Mouse (Mus musculus) gastrocnemius, postnatal 36 days (tissue): ENCODE measurements at regions not wholly inside any gene's neighbourhood (a gene's known extent, or its start where the extent isn't known, plus 50 kb on each side); places are given as distances from the start of the nearest gene placed in this dataset.

Experiments used
- DNase-seq, 2 experiments: peaks; one replicate each; pipeline ENCODE4 v3.0.0; 2022
- intact Hi-C: fragments of 180-260 bp; cut with DNase I; formaldehyde crosslinking; loops from one replicate; pipeline ENCODE4 v1.15.1; 2025

DNA sequence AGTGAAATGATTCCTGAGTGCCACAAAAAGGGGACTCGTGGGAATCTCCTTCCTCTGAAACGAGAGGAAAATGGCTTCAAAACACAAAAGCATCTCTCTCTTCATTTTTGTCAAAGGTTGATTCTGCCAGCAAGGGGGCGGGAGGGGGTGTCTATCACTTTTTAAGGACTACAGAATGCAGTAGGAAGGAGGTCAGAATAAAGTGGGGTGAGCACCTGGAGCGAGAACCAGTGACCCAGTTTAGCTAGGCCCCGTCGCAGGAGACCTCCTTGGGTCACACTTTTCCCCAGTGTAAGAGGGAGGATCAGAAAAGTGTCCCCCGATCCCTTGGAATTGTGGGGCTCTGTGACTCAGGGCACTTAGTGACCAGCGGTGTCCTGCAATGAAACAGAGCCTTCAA, 133.1 kb downstream of the Tgfb2 start:
- intact Hi-C loops: no loop called here
- DNase-seq: no peak

DNA sequence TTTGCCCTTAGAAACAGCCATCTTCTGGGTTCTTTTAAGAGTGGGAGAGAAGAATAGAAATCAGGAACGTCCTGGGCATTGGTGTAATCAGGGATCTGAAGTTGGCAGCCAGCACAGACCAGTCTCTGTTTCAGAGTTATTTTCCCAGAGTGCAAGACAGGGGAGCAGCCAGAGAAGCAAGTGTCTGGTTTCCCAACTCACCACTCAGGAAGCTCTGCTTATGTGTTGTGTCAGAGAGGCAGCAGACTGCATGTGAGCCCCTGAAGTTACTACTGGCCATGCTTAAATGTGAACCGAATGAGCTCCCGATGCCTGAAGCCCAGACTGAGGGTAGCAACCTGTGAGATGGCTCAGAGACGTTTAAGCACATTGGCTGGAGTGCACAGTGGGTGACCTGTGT, 133.7 kb downstream of the Tgfb2 start:
- DNase-seq: no peak
- intact Hi-C loops: no loop called here

DNA sequence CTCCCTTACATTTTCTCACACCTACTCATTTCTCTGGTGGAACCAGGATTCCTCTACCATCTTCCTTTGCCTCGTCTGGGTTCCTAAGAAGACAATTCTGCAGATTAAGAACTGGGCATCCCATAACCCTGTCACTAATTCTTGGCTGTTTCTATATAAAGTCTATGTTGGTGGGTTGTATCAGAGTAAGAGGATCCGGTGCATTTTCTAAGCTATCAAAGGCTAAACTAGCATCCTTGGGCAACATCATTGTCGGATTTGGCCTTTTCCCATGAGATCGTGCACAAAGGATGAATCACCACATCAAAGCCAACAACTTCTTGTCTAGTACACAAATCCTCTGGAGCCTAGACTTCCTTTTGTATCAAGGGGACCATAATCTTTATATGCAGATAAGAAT, 137.3 kb downstream of the Tgfb2 start:
- no peak for DNase-seq
- intact Hi-C loops: no loop called here

DNA sequence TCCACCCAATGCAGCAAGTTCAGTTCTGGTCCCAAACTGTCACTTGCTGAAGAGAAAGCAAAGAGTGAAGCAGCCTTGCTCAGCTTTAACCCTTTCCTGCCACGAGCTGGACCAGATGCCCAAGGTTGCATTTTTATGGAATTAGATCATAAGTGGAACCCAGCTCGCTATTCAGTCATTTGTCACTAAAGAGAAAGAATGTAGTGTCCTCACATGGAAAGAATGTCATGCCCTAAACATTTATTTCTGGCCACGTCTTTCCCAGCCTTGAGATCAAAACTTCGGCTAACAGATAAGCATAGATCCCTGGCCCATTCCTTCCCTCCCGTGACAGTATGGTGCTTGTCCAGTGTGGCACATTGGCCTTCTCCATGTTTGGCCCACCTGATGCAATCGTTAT, 137.7 kb downstream of the Tgfb2 start:
- intact Hi-C loops: no loop called here
- no peak for DNase-seq

DNA sequence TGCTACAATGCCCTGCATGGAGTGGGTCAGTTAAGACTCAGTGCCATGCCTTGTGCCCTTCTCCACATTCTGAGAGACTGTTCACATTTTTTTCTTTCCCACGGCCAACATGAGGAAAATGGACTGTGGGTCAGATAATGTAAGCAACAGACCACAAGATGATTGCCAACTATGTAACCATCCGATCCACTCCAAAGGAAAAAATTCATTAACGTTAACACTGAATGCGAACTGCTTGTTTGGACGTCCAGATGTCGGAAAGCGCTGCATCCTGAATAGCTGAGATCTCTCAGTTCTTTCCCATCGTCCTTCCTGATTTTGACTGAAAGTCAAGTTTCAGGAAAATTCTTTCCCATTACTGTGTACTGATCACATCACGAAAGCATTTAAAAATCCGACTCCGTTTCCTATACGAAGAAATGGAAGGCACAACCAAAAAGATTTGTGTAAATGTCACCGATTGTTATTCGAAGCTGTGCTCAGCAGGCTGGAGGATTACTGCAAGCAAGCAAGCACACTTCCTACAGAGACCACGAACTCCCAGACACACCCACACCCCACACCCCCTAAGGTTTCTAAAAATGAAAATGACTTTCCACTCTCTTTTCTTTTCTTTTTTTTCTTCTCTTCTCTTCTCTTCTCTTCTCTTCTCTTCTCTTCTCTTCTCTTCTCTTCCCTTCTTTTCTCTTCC, 138.5 kb downstream of the Tgfb2 start:
- no peak for DNase-seq
- intact Hi-C loops: no loop called here

DNA sequence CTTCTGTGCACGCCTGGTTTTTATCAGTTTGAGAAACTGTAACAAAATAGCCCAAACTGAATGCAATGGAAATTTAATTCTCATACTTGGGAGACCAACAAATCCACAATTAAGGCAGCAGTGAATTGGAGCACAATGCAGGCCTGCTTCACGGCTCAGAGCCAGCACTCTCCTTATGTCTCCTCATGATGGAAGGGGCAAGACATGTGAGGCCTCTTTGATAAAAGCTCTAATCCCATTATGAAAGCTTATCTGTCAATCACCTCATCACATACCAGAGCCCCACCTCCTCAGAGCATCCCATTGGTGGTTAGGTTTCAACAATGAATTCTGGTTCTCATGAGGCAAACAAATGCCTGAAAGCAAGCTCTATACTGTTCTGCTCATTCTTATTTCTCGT, 143.8 kb downstream of the Tgfb2 start:
- intact Hi-C loops: no loop called here
- no peak for DNase-seq

DNA sequence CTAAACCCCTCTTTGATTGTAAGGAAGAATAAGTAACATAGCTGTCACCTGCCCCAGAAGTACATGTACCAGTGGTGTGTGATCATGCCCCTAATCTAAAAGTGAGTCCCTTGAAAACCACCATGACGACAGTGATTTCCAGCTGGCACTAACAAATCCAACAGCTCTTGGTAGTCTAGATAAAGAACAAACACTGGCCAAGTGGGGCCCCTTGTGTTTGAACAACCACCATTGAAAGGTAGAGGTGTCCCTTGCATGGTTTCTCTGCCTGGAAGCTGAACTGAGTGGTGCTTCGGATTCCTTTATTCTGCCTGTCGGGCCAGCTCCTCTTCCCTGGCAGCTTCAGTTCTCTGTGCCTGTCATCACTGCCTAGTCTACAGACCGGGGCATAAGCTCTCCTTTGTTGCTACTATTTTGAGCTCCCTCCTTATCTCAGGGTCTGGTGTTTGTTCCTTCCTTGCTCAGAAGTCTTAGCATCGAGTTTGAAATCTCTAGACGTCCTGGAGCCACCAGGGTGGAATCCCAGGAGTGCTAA, 150.3 kb downstream of the Tgfb2 start:
- no peak for DNase-seq
- intact Hi-C loops: no loop called here

DNA sequence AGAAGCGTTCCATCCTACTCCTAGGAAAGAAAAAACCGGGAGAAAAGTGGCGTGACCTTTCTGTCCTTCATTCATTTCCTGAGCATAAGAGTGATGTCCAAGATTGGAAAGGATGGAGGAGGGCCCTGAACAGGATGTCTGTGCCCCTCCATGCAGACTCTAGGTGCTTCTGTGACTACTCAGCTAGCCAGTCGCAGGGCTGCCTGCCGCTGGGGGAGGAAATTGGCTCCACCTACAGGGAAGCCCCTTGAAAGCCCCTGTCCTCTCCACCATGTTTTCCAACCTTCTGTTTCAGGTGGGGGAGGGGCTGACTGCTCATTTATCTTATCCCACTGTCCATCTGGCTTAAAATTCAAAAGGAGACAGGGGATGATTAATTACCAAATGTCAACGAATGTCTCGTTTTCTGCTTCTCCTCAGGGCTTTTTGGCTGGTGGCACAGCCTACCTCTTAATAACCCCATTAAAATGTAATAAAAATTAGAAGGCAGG, 151.2 kb downstream of the Tgfb2 start:
- intact Hi-C loops: no loop called here
- DNase-seq: no peak

DNA sequence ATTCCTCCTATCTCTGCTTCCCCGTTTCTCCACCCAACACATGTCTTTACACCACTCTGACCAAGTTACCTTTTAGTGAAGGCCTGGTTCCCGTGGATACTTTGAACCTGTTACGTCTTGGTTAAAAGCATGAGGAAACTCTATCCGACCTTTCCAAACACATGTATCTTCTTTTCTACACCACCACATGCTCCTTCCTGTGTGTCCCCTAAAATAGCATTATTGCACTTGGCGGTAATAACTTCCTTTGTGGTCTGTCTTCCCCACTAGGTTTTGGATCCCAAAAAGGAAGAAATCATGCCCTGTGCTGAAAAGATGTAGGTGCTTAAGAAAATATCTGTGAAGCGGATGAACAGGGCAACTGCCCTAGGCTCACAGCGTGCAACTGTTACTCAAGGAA, 153.1 kb downstream of the Tgfb2 start:
- intact Hi-C loops: no loop called here
- DNase-seq: no peak

DNA sequence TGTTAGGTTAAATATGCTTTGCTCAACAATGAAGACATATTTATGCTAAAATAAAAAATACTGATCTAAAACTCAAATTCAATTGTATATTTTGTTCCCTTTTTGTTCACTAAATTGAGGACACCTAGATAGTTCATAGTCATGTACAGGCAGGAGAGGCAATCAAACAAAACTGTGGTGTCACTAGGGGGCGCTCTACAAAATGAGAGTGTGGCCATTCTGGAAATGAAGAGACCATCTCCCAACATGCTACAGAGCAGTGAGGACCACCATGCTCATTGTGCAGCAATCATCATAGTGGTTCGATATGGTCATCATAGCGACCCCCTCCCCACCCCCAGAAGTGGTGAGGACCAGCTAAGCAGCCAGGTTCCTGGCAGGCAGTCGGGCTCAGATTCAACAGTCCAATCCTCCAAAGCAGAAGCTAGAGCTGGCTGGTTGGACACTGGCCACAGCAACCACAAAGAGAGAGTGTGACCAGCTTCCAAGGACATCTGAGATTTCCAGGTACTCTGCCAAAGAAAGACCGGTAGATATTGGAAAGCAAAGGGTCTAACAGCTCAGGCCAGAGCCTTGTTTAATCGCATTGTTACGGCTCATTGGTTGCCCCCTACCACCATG, 155.4 kb downstream of the Tgfb2 start:
- intact Hi-C loops: no loop called here
- DNase-seq: peak in 1 of 2 experiments; percentile 26

DNA sequence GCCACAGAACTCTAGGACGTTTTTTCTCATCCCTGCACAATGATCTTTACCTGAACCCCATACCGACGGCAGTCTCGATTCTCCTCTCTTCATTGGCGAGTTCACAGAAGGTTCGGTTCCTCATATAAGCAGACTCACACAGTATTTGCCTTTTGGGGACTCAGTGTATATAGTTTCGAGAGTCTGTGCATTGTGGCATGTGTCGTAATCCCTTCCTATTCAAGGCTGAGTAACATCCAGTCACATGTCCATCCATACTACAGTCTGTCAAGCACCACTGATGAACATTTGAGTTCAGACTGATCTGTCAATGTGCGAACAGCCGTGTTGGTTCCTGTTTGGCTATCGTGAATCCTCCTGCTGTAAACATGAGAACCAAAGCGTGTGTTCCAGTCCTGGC, 156.6 kb downstream of the Tgfb2 start:
- DNase-seq: no peak
- intact Hi-C loops: no loop called here

DNA sequence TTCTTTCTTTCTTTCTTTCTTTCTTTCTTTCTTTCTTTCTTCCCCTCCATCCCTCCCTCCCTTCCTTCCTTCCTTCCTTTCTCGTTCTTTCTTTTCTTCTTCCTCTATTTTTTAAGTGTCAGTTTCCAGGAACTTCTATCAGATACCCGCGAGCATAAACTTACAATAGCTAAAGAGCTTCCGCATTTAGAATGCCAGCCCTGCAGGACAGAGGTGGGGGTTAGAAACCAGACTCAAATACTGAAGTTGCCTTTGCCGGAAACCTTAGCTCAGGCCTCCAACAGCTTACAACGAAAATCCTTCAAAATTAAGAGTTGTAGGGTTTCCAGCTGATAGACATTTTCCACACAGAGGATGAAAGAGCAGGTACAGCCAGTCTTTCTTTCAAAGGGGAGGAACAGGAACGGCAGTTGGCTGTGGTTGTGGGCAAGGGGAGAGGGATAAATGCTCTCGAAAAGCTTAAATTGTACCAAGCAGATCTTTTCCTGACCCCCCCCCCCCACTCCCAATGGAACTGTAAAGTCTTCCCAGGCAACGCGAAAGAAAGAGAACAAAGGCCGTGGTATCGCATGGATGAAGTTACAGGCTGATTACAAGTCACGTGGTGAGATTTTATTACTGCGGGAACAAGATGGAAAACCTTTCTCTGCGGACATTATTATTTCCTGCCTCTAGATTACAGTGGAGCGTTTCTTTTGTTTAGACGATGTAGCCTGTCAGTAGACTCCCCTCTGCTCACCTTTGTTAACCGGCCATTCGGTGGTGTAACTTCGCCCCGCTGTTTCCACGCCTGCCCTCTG, 159.2 kb downstream of the Tgfb2 start:
- no peak for DNase-seq
- intact Hi-C loops: no loop called here

DNA sequence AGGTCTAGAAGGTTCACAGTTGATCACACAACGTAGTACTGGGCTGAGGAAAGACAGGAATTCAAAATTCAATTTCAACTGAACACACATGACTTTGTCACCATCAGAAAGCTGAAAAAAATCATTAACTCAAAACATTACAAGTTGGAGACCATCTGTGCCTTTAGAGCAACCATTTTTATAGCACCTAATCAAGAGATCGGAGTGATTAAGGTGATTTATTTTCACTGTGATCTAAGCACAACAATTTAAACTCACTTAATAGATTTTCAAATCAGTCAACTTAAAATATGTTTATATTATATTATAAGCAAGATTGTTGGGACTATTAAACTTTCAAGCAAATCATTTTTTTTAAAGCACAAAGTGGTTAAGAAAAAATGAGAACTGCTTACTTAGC, 165.7 kb downstream of the Tgfb2 start:
- intact Hi-C loops: no loop called here
- no peak for DNase-seq

DNA sequence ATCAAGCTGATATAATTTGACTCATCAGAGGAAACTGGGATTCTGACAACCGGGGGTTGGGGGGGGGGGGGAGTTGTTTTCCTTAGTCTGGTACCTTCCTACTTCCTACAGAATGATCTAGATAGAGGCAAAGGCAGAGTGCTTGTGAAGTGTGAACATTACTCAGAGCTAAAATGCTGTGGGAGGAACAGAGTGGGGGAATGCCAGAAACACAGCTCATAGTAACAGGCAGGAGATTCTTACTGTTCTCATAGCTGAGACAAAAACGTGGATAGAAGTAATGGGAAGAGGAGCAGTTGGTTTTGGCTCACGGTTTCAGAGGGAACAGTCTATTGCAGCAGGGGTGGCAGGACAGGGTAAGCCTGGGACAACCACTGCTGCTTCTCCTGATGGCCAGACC, 167.6 kb downstream of the Tgfb2 start:
- intact Hi-C loops: no loop called here
- no peak for DNase-seq

DNA sequence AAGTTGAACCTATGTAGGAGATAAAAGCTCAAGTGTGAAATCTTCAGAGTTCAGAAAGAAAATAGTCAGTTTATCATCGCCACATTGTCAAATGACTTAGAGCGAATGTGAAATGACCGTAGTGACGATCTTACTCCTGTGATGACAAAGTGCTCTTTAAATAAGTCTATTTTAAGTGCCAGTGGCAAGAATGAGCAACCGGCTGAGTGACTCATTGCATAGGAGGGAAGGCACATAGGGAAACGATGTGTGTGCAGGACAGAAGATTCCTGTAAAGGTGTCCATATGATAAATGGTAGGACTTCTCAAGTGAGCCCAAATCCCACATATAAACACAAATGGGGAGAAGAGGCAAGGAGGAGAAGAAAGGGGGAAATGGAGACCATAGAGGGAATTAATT, 189.8 kb downstream of the Tgfb2 start:
- intact Hi-C loops: no loop called here
- DNase-seq: no peak

DNA sequence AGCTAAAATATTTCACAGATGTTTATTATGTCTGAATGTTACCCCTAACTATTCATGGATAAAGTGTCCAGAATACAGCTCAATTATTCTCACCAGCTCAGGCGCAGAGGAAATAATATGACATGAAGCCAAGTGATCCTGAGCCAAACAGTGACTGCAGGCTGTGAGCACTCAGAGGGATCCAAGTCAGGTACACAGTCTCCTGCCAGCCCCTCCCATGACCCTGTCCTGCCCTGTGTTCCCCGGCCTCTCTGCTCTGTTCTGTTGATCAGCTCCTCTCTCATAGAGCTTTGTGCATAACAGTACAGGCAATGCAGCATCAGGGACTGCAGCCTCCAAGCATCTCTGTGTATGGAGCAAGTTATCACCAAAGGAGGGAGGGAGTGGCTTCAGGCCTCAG, 190.7 kb downstream of the Tgfb2 start:
- no peak for DNase-seq
- intact Hi-C loops: no loop called here

DNA sequence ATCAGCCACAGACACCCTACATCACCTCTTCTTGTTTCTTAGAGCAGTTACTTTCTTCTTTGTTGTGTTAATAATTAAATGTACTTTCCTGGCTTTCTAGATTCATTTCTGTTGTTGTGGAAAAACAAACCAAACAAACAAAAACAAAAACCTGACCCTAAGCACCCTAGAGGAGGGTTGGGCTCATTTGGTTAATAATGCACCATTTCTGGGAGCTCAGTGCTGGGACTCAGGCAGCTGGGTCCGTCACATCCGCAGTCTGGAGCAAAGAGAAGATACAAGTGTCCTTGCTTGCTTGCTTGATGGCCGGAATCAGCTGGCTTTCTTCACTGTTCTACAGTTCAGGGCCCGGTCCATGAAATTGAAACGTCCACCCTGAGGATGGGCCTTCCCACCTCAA, 191.9 kb downstream of the Tgfb2 start:
- intact Hi-C loops: no loop called here
- DNase-seq: no peak

DNA sequence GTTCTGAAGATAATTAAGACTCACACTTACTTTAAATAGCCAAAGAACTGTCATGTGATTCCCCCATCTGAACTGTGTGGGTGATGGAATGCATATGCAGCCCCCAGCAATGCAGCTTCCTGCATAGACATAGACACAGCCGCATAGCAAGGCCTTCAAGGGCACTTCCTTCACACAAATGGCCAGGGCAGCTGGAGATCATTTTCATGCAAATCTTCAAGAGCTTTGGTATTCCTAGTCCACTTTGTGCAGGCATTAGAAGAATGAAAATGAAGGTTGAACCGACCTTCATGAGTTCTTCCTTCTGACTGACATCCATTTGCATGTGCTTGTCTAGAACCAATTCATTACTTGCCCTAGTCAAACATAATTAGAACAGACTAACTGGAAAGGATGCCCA, 195.3 kb downstream of the Tgfb2 start:
- DNase-seq: no peak
- intact Hi-C loops: no loop called here

DNA sequence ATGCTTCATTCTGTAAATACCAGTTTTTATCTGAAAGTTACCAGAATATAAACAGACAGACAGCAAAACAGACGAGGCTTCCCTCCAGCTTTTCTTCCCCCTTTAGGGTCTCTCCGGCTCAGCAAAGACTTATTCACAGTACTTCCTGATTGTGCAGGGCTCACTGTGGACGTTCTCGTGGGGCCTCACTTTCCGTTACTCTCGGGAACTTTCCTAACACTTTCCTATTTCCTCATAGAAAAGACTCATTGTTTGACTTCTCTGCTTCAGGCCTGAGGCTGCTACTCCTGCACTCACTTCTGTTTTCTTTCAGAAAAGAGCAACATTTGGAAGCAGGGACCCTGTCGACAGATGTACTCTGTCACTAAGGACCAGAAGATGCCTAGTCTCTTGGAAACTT, 197.4 kb downstream of the Tgfb2 start:
- no peak for DNase-seq
- intact Hi-C loops: no loop called here

DNA sequence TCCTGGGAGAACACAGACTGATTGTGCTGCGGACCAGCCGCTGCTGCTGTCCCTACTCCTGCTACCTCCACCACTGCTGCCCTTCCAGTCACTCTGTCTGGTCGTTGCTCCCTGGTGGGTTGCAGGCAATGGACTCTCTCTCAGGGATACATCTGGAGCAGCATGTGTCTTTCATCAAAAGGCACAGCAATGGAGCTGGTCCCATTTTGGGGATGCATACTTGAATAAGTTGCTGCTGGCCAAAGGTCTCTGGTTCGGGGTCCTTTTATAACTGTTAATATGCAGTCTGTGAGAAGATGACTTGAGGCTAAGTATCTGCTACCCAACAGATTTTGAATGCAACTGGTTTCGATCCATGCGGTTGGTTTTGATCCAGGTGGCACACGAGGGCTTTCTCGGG, 197.8 kb downstream of the Tgfb2 start:
- intact Hi-C loops: no loop called here
- no peak for DNase-seq

DNA sequence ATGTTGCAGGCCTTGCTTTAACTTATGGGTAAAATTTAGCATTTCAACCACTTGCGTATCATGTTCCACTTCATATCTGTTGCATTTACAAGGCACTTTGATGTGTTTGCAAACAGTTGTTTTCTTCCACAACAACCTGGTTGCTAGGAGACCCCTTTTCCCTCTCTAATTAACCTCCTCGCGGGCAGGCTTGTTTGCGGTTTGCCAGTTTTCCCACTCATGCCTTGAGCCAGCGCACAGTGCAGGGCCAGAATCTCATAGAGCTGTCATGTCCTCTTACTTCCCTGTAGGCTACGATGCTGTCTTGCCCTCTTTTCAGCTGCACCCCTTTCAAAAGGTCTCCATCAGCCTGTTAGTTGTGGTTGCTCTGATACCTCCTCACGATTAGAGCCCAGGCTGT, 199.3 kb downstream of the Tgfb2 start:
- intact Hi-C loops: no loop called here
- no peak for DNase-seq

DNA sequence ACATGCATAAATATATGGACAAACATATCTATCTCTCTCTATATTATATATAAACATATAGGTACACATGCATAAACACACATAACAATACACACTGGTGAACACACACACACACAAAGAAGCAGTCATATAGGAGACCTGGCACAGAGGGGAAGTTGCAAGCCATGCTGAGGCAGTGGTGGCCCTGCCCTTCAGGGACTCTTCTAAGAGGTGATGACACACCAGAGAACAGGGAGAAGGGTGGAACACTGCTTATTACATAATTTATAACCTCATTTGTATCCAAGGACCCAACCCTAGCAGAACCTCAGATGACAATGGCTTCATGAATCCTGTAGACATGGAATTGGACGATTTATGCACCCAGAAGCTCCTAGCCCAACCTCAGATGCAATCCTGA, 199.9 kb downstream of the Tgfb2 start:
- DNase-seq: no peak
- intact Hi-C loops: no loop called here
